Mouse (Mus musculus): ENCODE measurements at regions not wholly inside any gene's neighbourhood (a gene's known extent, or its start where the extent isn't known, plus 50 kb on each side); places are given as distances from the start of the nearest gene placed in this dataset.
"Not testable (repeated sequence)": the region's sequence is repeated elsewhere in the genome, so short reads cannot be mapped to it uniquely, and the experiment has no call there.

- WGBS = 67% methylated on average over 2 of the region's 2 CpGs
- Histone ChIP-seq H3K4me1 (ENCODE audit: control insufficient read depth, insufficient read depth, low read length) (no peaks in the 10 kb centered on the region), H3K27me3 (ENCODE audit: control insufficient read depth, insufficient read depth, low read length) (no peaks in the 10 kb centered on the region), H3K4me2 (ENCODE audit: low read length) (no peak overlapping the region), H3K36me3 (ENCODE audit: control insufficient read depth, insufficient read depth, low read length) (no peaks in the 10 kb centered on the region), H3K4me3 (replicated peaks; ENCODE audit: low read depth, low read length) (no peak overlapping the region), H3K27ac (replicated peaks; ENCODE audit: low read depth, low read length) (no peak overlapping the region), H3K9me3 (ENCODE audit: control insufficient read depth, low read length) (no peaks in the 10 kb centered on the region), H3K9ac (replicated peaks; ENCODE audit: low read length) (no peak overlapping the region)
- ATAC-seq (ENCODE audit: low FRiP score, low TSS enrichment) (no peak), DNase-seq (no peak)
These were observed 192.8 kb upstream of the Stxbp5 start for GRCm38 (mm10) chr10:10093713-10094112.

- DNase-seq (peak; percentile 23), ATAC-seq (ENCODE audit: low FRiP score, low TSS enrichment) (no peak)
- Histone ChIP-seq H3K4me1 (ENCODE audit: control insufficient read depth, insufficient read depth, low read length) (no peaks in the 10 kb centered on the region), H3K9ac (replicated peaks; ENCODE audit: low read length) (no peak overlapping the region), H3K4me2 (ENCODE audit: low read length) (no peak overlapping the region), H3K9me3 (ENCODE audit: control insufficient read depth, low read length) (no peaks in the 10 kb centered on the region), H3K4me3 (replicated peaks; ENCODE audit: low read depth, low read length) (no peak overlapping the region), H3K27ac (replicated peaks; ENCODE audit: low read depth, low read length) (no peak overlapping the region), H3K36me3 (ENCODE audit: control insufficient read depth, insufficient read depth, low read length) (no peaks in the 10 kb centered on the region), H3K27me3 (ENCODE audit: control insufficient read depth, insufficient read depth, low read length) (no peaks in the 10 kb centered on the region)
- 68% methylated on average over 4 of the region's 4 CpGs for WGBS
These were observed 185.1 kb upstream of the Stxbp5 start for GRCm38 (mm10) chr10:10085934-10086333.

- ATAC-seq (ENCODE audit: low FRiP score, low TSS enrichment) (no peak), DNase-seq (no peak)
- H3K27ac ChIP-seq (replicated peaks; ENCODE audit: low read depth, low read length) = no peak overlapping the region
- H3K9me3 ChIP-seq (ENCODE audit: control insufficient read depth, low read length) = no peaks in the 10 kb centered on the region
- H3K27me3 ChIP-seq (ENCODE audit: control insufficient read depth, insufficient read depth, low read length) = no peaks in the 10 kb centered on the region
- no peaks in the 10 kb centered on the region for H3K4me1 ChIP-seq (ENCODE audit: control insufficient read depth, insufficient read depth, low read length)
- no peak overlapping the region for H3K4me2 ChIP-seq (ENCODE audit: low read length)
- H3K4me3 ChIP-seq (replicated peaks; ENCODE audit: low read depth, low read length) = no peak overlapping the region
- no peaks in the 10 kb centered on the region for H3K36me3 ChIP-seq (ENCODE audit: control insufficient read depth, insufficient read depth, low read length)
- H3K9ac ChIP-seq (replicated peaks; ENCODE audit: low read length) = no peak overlapping the region
These were observed 169.3 kb upstream of the Stxbp5 start for GRCm38 (mm10) chr10:10070146-10070545.

- H3K4me3 ChIP-seq (replicated peaks; ENCODE audit: low read depth, low read length); H3K36me3 ChIP-seq (ENCODE audit: control insufficient read depth, insufficient read depth, low read length); H3K27me3 ChIP-seq (ENCODE audit: control insufficient read depth, insufficient read depth, low read length); H3K9me3 ChIP-seq (ENCODE audit: control insufficient read depth, low read length); H3K4me1 ChIP-seq (ENCODE audit: control insufficient read depth, insufficient read depth, low read length); H3K9ac ChIP-seq (replicated peaks; ENCODE audit: low read length); ATAC-seq (ENCODE audit: low FRiP score, low TSS enrichment); H3K4me2 ChIP-seq (ENCODE audit: low read length); H3K27ac ChIP-seq (replicated peaks; ENCODE audit: low read depth, low read length); DNase-seq: not testable (repeated sequence)
These were observed 168.8 kb upstream of the Stxbp5 start for GRCm38 (mm10) chr10:10069704-10070103.

- 69% methylated on average over 1 of the region's 1 CpGs for WGBS
- no peak overlapping the region for H3K9ac ChIP-seq (replicated peaks; ENCODE audit: low read length)
- DNase-seq = peak; percentile 21
- H3K27ac ChIP-seq (replicated peaks; ENCODE audit: low read depth, low read length) = no peak overlapping the region
- H3K4me3 ChIP-seq (replicated peaks; ENCODE audit: low read depth, low read length) = no peak overlapping the region
- no peaks in the 10 kb centered on the region for H3K27me3 ChIP-seq (ENCODE audit: control insufficient read depth, insufficient read depth, low read length)
- no peaks in the 10 kb centered on the region for H3K36me3 ChIP-seq (ENCODE audit: control insufficient read depth, insufficient read depth, low read length)
- H3K4me2 ChIP-seq (ENCODE audit: low read length) = no peak overlapping the region
- H3K9me3 ChIP-seq (ENCODE audit: control insufficient read depth, low read length) = no peaks in the 10 kb centered on the region
- ATAC-seq (ENCODE audit: low FRiP score, low TSS enrichment) = no peak
- H3K4me1 ChIP-seq (ENCODE audit: control insufficient read depth, insufficient read depth, low read length) = no peaks in the 10 kb centered on the region
These were observed 145.9 kb upstream of the Stxbp5 start for GRCm38 (mm10) chr10:10046753-10047152.

GRCm38 (mm10) chr10:10046318-10046717 is 145.4 kb upstream of the Stxbp5 start:
- H3K4me2 ChIP-seq (ENCODE audit: low read length) = no peak overlapping the region
- H3K27me3 ChIP-seq (ENCODE audit: control insufficient read depth, insufficient read depth, low read length) = no peaks in the 10 kb centered on the region
- no peaks in the 10 kb centered on the region for H3K4me1 ChIP-seq (ENCODE audit: control insufficient read depth, insufficient read depth, low read length)
- peak; percentile 35 for DNase-seq
- no peak overlapping the region for H3K9ac ChIP-seq (replicated peaks; ENCODE audit: low read length)
- no peaks in the 10 kb centered on the region for H3K9me3 ChIP-seq (ENCODE audit: control insufficient read depth, low read length)
- H3K27ac ChIP-seq (replicated peaks; ENCODE audit: low read depth, low read length) = no peak overlapping the region
- H3K4me3 ChIP-seq (replicated peaks; ENCODE audit: low read depth, low read length) = no peak overlapping the region
- no peak; the same call in 1 of the 2 replicates for ATAC-seq (ENCODE audit: low FRiP score, low TSS enrichment)
- no peaks in the 10 kb centered on the region for H3K36me3 ChIP-seq (ENCODE audit: control insufficient read depth, insufficient read depth, low read length)

- DNase-seq = no peak
- WGBS = 93% methylated on average over 5 of the region's 5 CpGs
- no peak overlapping the region for H3K27ac ChIP-seq (replicated peaks; ENCODE audit: low read depth, low read length)
- no peaks in the 10 kb centered on the region for H3K27me3 ChIP-seq (ENCODE audit: control insufficient read depth, insufficient read depth, low read length)
- no peaks in the 10 kb centered on the region for H3K4me1 ChIP-seq (ENCODE audit: control insufficient read depth, insufficient read depth, low read length)
- no peak overlapping the region for H3K4me2 ChIP-seq (ENCODE audit: low read length)
- no peaks in the 10 kb centered on the region for H3K9me3 ChIP-seq (ENCODE audit: control insufficient read depth, low read length)
- no peak for ATAC-seq (ENCODE audit: low FRiP score, low TSS enrichment)
- no peak overlapping the region for H3K4me3 ChIP-seq (replicated peaks; ENCODE audit: low read depth, low read length)
- H3K9ac ChIP-seq (replicated peaks; ENCODE audit: low read length) = no peak overlapping the region
- H3K36me3 ChIP-seq (ENCODE audit: control insufficient read depth, insufficient read depth, low read length) = no peaks in the 10 kb centered on the region
These were observed 108.4 kb upstream of the Stxbp5 start for GRCm38 (mm10) chr10:10009244-10009643.

GRCm38 (mm10) chr10:9998621-9999020 is 97.7 kb upstream of the Stxbp5 start:
- H3K4me3 ChIP-seq (replicated peaks; ENCODE audit: low read depth, low read length) = no peak overlapping the region
- H3K4me1 ChIP-seq (ENCODE audit: control insufficient read depth, insufficient read depth, low read length) = no peaks in the 10 kb centered on the region
- no peaks in the 10 kb centered on the region for H3K9me3 ChIP-seq (ENCODE audit: control insufficient read depth, low read length)
- no peak overlapping the region for H3K9ac ChIP-seq (replicated peaks; ENCODE audit: low read length)
- no peaks in the 10 kb centered on the region for H3K27me3 ChIP-seq (ENCODE audit: control insufficient read depth, insufficient read depth, low read length)
- DNase-seq (no peak), ATAC-seq (ENCODE audit: low FRiP score, low TSS enrichment) (no peak)
- WGBS = 96% methylated on average over 3 of the region's 3 CpGs
- no peaks in the 10 kb centered on the region for H3K36me3 ChIP-seq (ENCODE audit: control insufficient read depth, insufficient read depth, low read length)
- no peak overlapping the region for H3K4me2 ChIP-seq (ENCODE audit: low read length)
- H3K27ac ChIP-seq (replicated peaks; ENCODE audit: low read depth, low read length) = no peak overlapping the region

- ATAC-seq (ENCODE audit: low FRiP score, low TSS enrichment) (no peak), DNase-seq (no peak)
- no peak overlapping the region for H3K27ac ChIP-seq (replicated peaks; ENCODE audit: low read depth, low read length)
- no peaks in the 10 kb centered on the region for H3K9me3 ChIP-seq (ENCODE audit: control insufficient read depth, low read length)
- H3K4me1 ChIP-seq (ENCODE audit: control insufficient read depth, insufficient read depth, low read length) = no peaks in the 10 kb centered on the region
- H3K9ac ChIP-seq (replicated peaks; ENCODE audit: low read length) = no peak overlapping the region
- H3K36me3 ChIP-seq (ENCODE audit: control insufficient read depth, insufficient read depth, low read length) = no peaks in the 10 kb centered on the region
- H3K4me3 ChIP-seq (replicated peaks; ENCODE audit: low read depth, low read length) = no peak overlapping the region
- no peaks in the 10 kb centered on the region for H3K27me3 ChIP-seq (ENCODE audit: control insufficient read depth, insufficient read depth, low read length)
- 91% methylated on average over 6 of the region's 6 CpGs for WGBS
- no peak overlapping the region for H3K4me2 ChIP-seq (ENCODE audit: low read length)
These were observed 95.3 kb upstream of the Stxbp5 start for GRCm38 (mm10) chr10:9996211-9996610.
